Mouse (Mus musculus): ENCODE results near the gene Ppef1.
A peak's percentile ranks its signal among the peaks of the same experiment; 100 is the strongest.

GRCm38 (mm10) chrX:160765389-160766232, 30.0 kb upstream of the Ppef1 start:
- no peak for TF ChIP-seq POLR2A (IDR thresholded peaks at IDR 0.05; ENCODE audit: insufficient read depth, low read depth, low read length)
- TF ChIP-seq EP300 (IDR thresholded peaks at IDR 0.05; ENCODE audit: insufficient read depth, low read depth, low read length), result 0 out of 2 replicates have a peak, but pooled peaks have one; percentile 48
- TF ChIP-seq CTCF (IDR thresholded peaks at IDR 0.05), result no peak
